Mouse (Mus musculus): ENCODE data around the gene Gm11213. TPM values are rescaled to one million over a fixed set of nuclear protein-coding genes. Genes with fewer than 3 reads are reported as not detected.
A peak's percentile ranks its signal among the peaks of the same experiment; 100 is the strongest.

The Gm11213 gene
- polyA plus RNA-seq, 1 experiment from 2014 or later: not detected

DNA sequence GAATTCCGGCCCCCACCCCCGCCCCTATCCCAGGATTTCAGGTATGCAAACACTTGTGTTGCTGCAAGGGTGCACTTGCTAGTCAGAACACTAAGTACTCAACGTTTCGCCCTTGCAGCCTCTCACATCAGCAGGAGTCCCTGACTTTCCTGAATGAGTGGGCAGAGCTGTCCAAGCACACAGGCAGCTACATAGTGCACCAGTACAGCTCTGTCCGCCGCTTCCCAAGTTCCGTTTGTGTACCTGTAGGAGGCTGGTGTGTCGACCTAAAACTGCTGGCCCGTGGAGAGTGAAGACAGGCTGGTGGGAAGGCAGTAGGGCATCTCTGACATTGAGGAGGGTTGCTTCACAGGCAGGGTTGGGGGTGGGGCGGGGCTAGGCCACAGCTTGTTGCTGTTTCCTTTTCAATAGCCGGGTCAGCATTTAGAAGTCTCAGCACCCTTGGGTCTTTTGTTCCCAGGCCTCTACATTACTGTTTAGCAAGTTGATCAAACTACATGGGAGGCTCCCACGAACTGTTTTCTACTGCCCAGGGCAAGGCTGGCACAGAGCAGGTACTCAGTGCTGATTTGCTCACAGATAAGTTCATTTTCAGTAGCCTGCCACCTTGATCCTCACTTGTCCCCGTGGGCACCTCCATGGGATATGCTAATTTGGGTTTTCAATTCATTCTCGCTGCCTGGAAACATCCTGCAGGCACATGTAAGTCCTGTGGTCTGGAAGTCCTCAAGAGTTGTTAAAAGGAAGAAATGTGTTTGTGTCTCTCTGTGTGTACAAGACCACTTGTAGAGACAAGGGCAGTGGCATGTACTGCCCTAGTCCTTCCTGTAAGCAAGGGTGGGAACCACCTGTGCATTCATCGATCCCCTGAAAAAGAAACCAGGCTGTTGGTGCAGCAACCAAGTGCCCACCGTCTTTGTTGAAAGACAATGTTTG is 47.7 kb downstream of the Gm11213 start:
- Histone ChIP-seq H3K9ac (no peak overlapping the region), H3K4me2 (replicated peaks) (peak overlapping the region; percentile 82; the same call in 1 of the 2 replicates)

DNA sequence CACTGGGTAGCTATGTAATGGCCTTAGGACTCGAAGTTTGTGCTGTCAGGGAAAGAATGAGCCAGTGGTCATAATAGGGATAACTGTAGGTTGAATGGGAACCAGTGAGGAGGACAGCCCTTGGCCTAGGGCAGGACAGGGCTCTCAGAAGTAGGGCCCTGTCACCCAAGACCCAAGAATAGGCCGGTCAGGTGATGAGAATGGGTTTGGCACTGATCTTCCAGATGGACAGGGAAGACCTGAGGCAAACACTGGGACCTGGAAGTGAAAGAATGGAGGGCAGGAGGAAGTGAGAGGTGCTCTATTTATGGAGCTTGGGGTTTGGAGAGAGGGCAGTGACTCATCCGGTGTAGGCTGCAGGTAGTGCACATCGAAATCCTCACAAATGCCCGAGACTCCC is 48.4 kb downstream of the Gm11213 start:
- Histone ChIP-seq H3K4me1 (peaks cover 33% of the 10 kb centered on the region), H3K27ac (no peak overlapping the region)
- no peak for ATAC-seq (ENCODE audit: insufficient number of reproducible peaks, insufficient read depth, low FRiP score, low TSS enrichment)

More for the DNA sequence above, 47.7 kb downstream of the Gm11213 start:
- peaks cover 36% of the 10 kb centered on the region for H3K4me1 ChIP-seq
- H3K36me3 ChIP-seq: peaks cover 18% of the 10 kb centered on the region
- H3K27ac ChIP-seq: no peak overlapping the region
- no peaks in the 10 kb centered on the region for H3K27me3 ChIP-seq
- 28% methylated on average over 16 of the region's 16 CpGs for WGBS
- no peaks in the 10 kb centered on the region for H3K9me3 ChIP-seq
- no peak overlapping the region for H3K4me3 ChIP-seq
- no peak for ATAC-seq (ENCODE audit: insufficient number of reproducible peaks, insufficient read depth, low FRiP score, low TSS enrichment)

DNA sequence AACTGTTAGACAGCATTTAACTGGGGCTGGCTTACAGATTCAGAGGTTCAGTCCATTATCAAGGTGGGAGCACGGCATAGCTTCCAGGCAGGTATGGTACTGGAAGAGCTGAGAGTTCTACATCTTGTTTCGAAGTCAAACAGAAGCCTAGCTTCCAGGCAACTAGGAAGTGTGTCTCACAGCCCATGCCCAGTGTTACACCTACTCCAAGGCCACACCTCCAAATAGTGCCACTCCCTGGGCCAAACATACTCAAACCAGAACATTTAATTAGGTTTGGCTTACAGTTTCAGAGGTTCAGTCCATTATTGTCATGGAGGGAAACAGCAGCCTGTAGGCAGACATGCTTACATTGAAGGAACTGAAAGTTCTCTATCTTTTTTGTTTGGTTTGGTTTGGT is 50.0 kb downstream of the Gm11213 start:
- Histone ChIP-seq H3K27ac (no peak overlapping the region), H3K9ac (no peak overlapping the region), H3K9me3 (no peaks in the 10 kb centered on the region), H3K4me1 (peaks cover 19% of the 10 kb centered on the region), H3K4me2 (replicated peaks) (no peak overlapping the region), H3K27me3 (no peaks in the 10 kb centered on the region), H3K4me3 (no peak overlapping the region), H3K36me3 (peaks cover 36% of the 10 kb centered on the region)
- ATAC-seq (ENCODE audit: insufficient number of reproducible peaks, insufficient read depth, low FRiP score, low TSS enrichment): no peak
- WGBS: 97% methylated on average over 2 of the region's 2 CpGs

More for the DNA sequence above, 48.4 kb downstream of the Gm11213 start:
- Histone ChIP-seq H3K36me3 (peaks cover 24% of the 10 kb centered on the region), H3K4me2 (replicated peaks) (no peak overlapping the region), H3K4me3 (no peak overlapping the region), H3K9ac (no peak overlapping the region), H3K9me3 (no peaks in the 10 kb centered on the region), H3K27me3 (no peaks in the 10 kb centered on the region)
- WGBS: 61% methylated on average over 5 of the region's 5 CpGs

DNA sequence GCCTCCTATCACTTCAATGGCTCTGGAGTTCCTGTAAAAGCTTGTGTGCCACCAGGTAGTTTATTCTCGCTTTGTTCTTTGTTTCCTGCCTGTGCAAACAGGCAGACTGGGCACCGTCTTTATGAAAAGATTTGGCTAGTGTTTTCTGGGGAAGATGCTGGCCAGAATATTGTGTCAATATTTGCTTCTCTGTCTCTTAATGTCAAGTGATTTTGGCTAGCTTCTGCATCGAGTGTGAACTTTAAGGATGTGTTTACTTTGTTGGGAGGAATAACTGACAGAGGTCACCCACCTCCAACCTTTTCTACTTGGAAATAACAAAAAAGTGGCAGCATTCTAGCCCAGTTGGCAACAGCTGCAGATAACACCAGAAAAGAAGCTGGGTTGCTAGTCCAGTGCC is 50.4 kb downstream of the Gm11213 start:
- no peak for ATAC-seq (ENCODE audit: insufficient number of reproducible peaks, insufficient read depth, low FRiP score, low TSS enrichment)
- Histone ChIP-seq H3K9ac (no peak overlapping the region), H3K9me3 (no peaks in the 10 kb centered on the region), H3K4me2 (replicated peaks) (no peak overlapping the region), H3K4me3 (no peak overlapping the region), H3K36me3 (peaks cover 38% of the 10 kb centered on the region), H3K27ac (no peak overlapping the region), H3K4me1 (peaks cover 14% of the 10 kb centered on the region), H3K27me3 (no peaks in the 10 kb centered on the region)
- WGBS: 70% methylated on average over 3 of the region's 3 CpGs

DNA sequence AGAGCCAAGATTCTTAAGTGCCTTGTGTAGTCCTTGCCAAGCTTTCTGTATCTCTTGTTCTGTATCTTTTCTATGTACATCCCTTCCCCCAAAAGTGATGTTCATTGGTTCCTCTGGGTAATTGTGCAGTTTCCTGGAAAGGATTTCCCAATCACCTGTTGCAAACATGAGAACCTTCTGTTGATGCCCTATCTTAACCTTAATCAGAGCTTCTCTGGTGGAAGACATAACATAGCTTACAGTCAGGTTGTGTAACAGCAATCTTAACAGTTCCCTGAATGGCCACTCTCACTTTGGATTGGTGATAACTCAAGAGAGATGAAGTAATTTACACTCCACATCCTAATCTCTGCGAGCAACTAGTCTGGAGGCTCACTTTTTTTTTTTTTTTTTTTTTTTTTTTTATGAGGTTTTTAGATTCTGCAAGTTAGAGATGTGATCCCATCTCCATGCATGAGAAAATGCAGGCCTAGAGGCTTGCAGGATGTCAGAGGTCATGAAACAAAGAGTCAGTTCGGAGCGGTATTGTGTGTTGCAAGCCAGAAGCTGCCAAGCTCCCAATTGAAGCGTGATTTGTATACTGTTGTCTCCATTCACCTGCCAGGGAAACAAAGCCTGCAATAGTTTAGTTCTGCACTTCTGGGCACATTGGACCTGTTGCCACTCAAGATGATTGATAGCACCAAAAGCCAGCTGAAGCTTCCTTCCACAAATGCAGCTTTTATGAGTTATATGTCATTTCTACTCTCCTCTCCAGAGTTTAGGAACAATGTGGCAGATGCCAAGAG is 51.1 kb downstream of the Gm11213 start:
- no peak overlapping the region for H3K4me3 ChIP-seq
- ATAC-seq (ENCODE audit: insufficient number of reproducible peaks, insufficient read depth, low FRiP score, low TSS enrichment): no peak
- H3K27me3 ChIP-seq: no peaks in the 10 kb centered on the region
- peaks cover 44% of the 10 kb centered on the region for H3K36me3 ChIP-seq
- WGBS: 70% methylated on average over 4 of the region's 4 CpGs
- H3K4me2 ChIP-seq (replicated peaks): no peak overlapping the region
- H3K9me3 ChIP-seq: no peaks in the 10 kb centered on the region
- no peak overlapping the region for H3K9ac ChIP-seq
- H3K27ac ChIP-seq: no peak overlapping the region
- H3K4me1 ChIP-seq: peaks cover 8% of the 10 kb centered on the region; the same call in 1 of the 2 replicates

DNA sequence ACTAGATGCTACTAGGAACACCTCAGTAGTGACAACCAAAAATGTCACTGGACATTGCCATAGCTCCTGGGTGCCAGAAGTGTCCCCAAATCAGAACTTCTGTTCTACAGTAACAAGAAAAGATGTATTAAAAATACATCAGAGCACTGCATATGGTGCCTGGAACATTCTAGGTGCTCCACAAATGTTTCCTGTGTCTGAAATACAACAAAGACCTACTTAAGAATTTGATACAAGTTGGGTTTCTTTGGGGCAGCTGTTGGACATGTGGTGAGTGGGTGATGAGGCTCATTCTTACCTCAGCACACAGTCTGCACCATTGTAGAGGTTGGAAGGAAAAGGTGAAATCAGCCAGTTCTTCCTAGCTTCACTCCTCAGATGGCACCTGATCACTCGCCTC is 52.2 kb downstream of the Gm11213 start:
- Histone ChIP-seq H3K36me3 (peaks cover 53% of the 10 kb centered on the region), H3K27ac (no peak overlapping the region), H3K4me2 (replicated peaks) (no peak overlapping the region), H3K4me3 (no peak overlapping the region), H3K9me3 (no peaks in the 10 kb centered on the region), H3K27me3 (no peaks in the 10 kb centered on the region), H3K9ac (no peak overlapping the region), H3K4me1 (peaks cover 8% of the 10 kb centered on the region; the same call in 1 of the 2 replicates)
- 96% methylated on average over 1 of the region's 1 CpGs for WGBS
- no peak for ATAC-seq (ENCODE audit: insufficient number of reproducible peaks, insufficient read depth, low FRiP score, low TSS enrichment)

DNA sequence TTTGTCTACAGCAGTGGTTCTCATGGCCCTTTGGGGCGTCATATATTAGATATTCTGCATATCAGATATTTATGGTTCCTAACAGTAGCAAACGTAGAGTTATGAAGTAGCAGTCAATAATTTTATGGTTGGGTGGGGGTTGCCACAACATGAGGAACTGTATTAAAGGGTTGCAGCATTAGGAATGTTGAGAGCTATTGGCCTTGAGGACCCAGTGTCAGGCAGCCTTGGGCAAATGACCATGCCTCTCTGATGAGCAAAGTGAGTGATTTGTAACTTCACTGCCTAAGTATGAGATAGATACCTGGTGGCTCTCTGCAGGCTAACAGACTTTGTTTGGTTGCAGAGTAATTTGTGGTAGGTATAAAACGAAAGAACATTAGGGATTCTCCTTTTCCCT is 54.2 kb downstream of the Gm11213 start:
- H3K36me3 ChIP-seq: peaks cover 53% of the 10 kb centered on the region
- 96% methylated on average over 3 of the region's 3 CpGs for WGBS

DNA sequence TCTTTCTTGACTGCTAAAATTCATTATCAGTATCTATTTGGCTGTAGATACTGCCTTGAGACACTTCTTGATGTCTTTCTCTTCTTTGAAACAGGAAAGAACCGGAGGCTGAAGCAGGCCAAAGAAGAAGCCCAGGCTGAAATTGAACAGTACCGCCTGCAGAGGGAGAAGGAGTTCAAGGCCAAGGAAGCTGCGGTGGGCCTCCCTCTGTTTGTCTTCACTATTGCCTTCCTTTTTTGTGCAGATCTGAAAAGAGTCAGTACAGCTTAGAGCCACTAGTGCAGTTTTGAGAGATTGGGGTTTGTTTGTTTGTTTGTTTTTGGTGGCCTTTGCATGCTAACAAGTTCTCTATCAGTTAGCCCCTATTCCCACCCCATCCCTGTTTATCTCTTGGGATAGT is 56.6 kb downstream of the Gm11213 start:
- WGBS: 89% methylated on average over 3 of the region's 3 CpGs
- Histone ChIP-seq H3K36me3 (peaks cover 44% of the 10 kb centered on the region), H3K9me3 (no peaks in the 10 kb centered on the region)

More for the DNA sequence above, 54.2 kb downstream of the Gm11213 start:
- H3K9me3 ChIP-seq: no peaks in the 10 kb centered on the region
- ATAC-seq (ENCODE audit: insufficient number of reproducible peaks, insufficient read depth, low FRiP score, low TSS enrichment): no peak
- H3K9ac ChIP-seq: no peak overlapping the region
- no peak overlapping the region for H3K27ac ChIP-seq
- no peak overlapping the region for H3K4me2 ChIP-seq (replicated peaks)
- no peak overlapping the region for H3K4me3 ChIP-seq
- peaks cover 20% of the 10 kb centered on the region for H3K4me1 ChIP-seq
- no peaks in the 10 kb centered on the region for H3K27me3 ChIP-seq

DNA sequence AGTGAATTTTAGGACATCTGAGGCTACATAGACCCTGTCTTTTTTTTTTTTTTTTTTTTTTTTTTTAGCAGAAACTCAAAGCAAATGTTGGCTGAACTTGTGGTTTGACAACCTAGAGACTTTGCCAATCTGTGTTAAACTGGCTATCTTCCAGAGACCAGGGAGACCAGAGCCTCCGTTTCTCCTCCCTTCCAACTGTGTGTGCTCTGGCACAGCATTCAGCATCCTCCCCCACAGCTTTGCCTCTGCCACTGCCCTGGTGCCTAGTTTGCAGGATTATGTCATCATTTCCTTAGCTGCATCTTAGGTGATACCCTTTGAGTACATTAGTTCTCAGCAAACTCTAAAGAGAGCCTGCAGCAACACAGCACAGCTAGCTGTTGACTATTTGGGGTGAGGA is 57.3 kb downstream of the Gm11213 start:
- Histone ChIP-seq H3K27me3 (no peaks in the 10 kb centered on the region), H3K9ac (no peak overlapping the region), H3K4me3 (no peak overlapping the region), H3K9me3 (no peaks in the 10 kb centered on the region), H3K4me2 (replicated peaks) (no peak overlapping the region), H3K27ac (no peak overlapping the region), H3K4me1 (peaks cover 29% of the 10 kb centered on the region), H3K36me3 (peaks cover 41% of the 10 kb centered on the region)
- no peak for ATAC-seq (ENCODE audit: insufficient number of reproducible peaks, insufficient read depth, low FRiP score, low TSS enrichment)
- WGBS: 78% methylated on average over 1 of the region's 1 CpGs

More for the DNA sequence above, 56.6 kb downstream of the Gm11213 start:
- H3K9ac ChIP-seq: no peak overlapping the region
- no peak for ATAC-seq (ENCODE audit: insufficient number of reproducible peaks, insufficient read depth, low FRiP score, low TSS enrichment)
- no peak overlapping the region for H3K4me3 ChIP-seq
- H3K27me3 ChIP-seq: no peaks in the 10 kb centered on the region
- peaks cover 29% of the 10 kb centered on the region for H3K4me1 ChIP-seq
- no peak overlapping the region for H3K4me2 ChIP-seq (replicated peaks)
- H3K27ac ChIP-seq: no peak overlapping the region

Data from embryonic facial prominence, embryonic 12.5 days (tissue).